Mouse (Mus musculus) myocyte (in vitro differentiated cells): ENCODE data around the gene Camk1d. TPM values are rescaled to one million over a fixed set of nuclear protein-coding genes. Genes with fewer than 3 reads are reported as not detected.

ENCODE experiments used
- H3K27me3 ChIP-seq: one replicate; pipeline ENCODE4 v1.6.1; 2011; ENCODE audit not compliant: control insufficient read depth, insufficient read depth, insufficient read length
- H3K36me3 ChIP-seq: one replicate; pipeline ENCODE4 v1.6.1; 2011; ENCODE audit not compliant: control insufficient read depth, insufficient read depth
- H3K4me2 ChIP-seq: one replicate; pipeline ENCODE4 v1.6.1; 2011; ENCODE audit warnings: low read depth, control low read depth
- H3K4me3 ChIP-seq: one replicate; pipeline ENCODE4 v1.5.1; 2011; ENCODE audit warnings: mild to moderate bottlenecking, control low read depth, moderate library complexity
- H3K79me2 ChIP-seq: one replicate; pipeline ENCODE4 v1.6.1; 2011; ENCODE audit not compliant: control insufficient read depth, insufficient read depth
- H3ac ChIP-seq: one replicate; pipeline ENCODE4 v1.6.1; 2011; ENCODE audit not compliant: control insufficient read depth, insufficient read length
- CEBPB ChIP-seq: IDR thresholded peaks from 2 replicates; pipeline ENCODE4 v1.6.1; 2011; ENCODE audit warnings: mild to moderate bottlenecking, moderate library complexity; ENCODE audit not compliant: poor library complexity, insufficient read depth, severe bottlenecking
- E2F4 ChIP-seq: IDR thresholded peaks from one replicate; pipeline ENCODE4 v1.6.1; 2011; ENCODE audit warnings: mild to moderate bottlenecking, control low read depth, moderate library complexity; ENCODE audit not compliant: insufficient read depth
- MAX ChIP-seq: IDR thresholded peaks from one replicate; pipeline ENCODE4 v1.6.1; 2011; ENCODE audit warnings: low read depth, mild to moderate bottlenecking, control low read depth
- MYOD1 ChIP-seq, 3 experiments: IDR thresholded peaks; one replicate each; pipeline ENCODE4 v1.6.1; 2011; ENCODE audit warnings: control low read depth in 2 of 3, low read depth in 2 of 3, mild to moderate bottlenecking in 2 of 3, moderate library complexity in 1 of 3; ENCODE audit not compliant: insufficient read length in 2 of 3, control insufficient read depth in 1 of 3
- MYOG ChIP-seq, 3 experiments: IDR thresholded peaks; one replicate each; pipeline ENCODE4 v1.6.1; 2011; ENCODE audit warnings: control low read depth in 2 of 3, low read depth in 2 of 3, mild to moderate bottlenecking in 2 of 3; ENCODE audit not compliant: insufficient read length in 2 of 3, control insufficient read depth in 1 of 3, insufficient read depth in 1 of 3
- POLR2A ChIP-seq: IDR thresholded peaks from one replicate; pipeline ENCODE4 v1.6.1; 2011; ENCODE audit warnings: low read depth, mild to moderate bottlenecking, control low read depth, moderate library complexity; ENCODE audit not compliant: insufficient read length
- POLR2AphosphoS2 ChIP-seq: IDR thresholded peaks from one replicate; pipeline ENCODE4 v1.6.1; 2011; ENCODE audit warnings: low read depth, control low read depth; ENCODE audit not compliant: insufficient read length
- REST ChIP-seq: IDR thresholded peaks from one replicate; pipeline ENCODE4 v1.6.1; 2011; ENCODE audit warnings: mild to moderate bottlenecking, control low read depth, moderate library complexity; ENCODE audit not compliant: insufficient read depth, insufficient read length
- SRF ChIP-seq: IDR thresholded peaks from one replicate; pipeline ENCODE4 v1.6.1; 2011; ENCODE audit warnings: low read depth; ENCODE audit not compliant: control insufficient read depth, insufficient read length
- TCF12 ChIP-seq: IDR thresholded peaks from one replicate; pipeline ENCODE4 v1.6.1; 2011; ENCODE audit warnings: mild to moderate bottlenecking, control low read depth; ENCODE audit not compliant: poor library complexity, insufficient read depth, severe bottlenecking
- TCF3 ChIP-seq: IDR thresholded peaks from one replicate; pipeline ENCODE4 v1.6.1; 2011; ENCODE audit warnings: low read depth, control low read depth; ENCODE audit not compliant: insufficient read length
- USF1 ChIP-seq: IDR thresholded peaks from one replicate; pipeline ENCODE4 v1.6.1; 2011; ENCODE audit warnings: low read depth, mild to moderate bottlenecking, control low read depth, moderate library complexity
- polyA plus RNA-seq: library from polyadenylated mRNA; unstranded; fragments of >200 nt; fragmentation: generic; extraction: Trizol; gene quantifications from one replicate; pipeline ENCODE4 v1.2.1, GENCODE M21; 2012; ENCODE audit warnings: missing spikeins

Camk1d gene
- polyA plus RNA-seq, 1 experiment: 1.1 TPM

DNA sequence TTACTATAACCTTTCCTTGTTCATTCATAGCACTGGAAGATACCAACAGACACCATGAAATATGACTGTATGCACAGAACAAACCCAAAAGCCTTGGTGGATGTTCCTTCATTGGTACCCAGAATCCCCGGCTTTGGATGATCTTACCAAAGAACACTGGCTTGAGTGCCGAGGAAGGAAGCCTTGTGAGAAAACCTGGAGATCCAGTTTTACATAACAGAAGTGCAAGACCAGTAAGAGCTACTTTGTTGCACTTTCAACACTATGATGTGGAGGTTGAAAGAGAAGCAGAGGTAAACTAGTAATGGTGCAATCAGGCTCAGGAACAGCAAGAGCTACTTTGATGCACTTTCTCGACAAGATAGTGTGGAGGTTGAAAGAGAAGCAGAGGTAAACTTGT lies 234.4 kb downstream of the Camk1d start:
- H3K4me2 ChIP-seq: no peak overlapping the region
- H3K79me2 ChIP-seq: no peaks in the 10 kb centered on the region
- TF ChIP-seq REST: no peak
- no peak for TF ChIP-seq MYOG (IDR thresholded peaks at IDR 0.05; ENCODE audit: control insufficient read depth in 1 of 3, insufficient read depth in 1 of 3, insufficient read length in 2 of 3, low read depth in 2 of 3)
- no peak for TF ChIP-seq TCF12
- no peaks in the 10 kb centered on the region for H3K36me3 ChIP-seq
- no peak overlapping the region for H3K4me3 ChIP-seq
- no peaks in the 10 kb centered on the region for H3K27me3 ChIP-seq
- no peak overlapping the region for H3ac ChIP-seq

DNA sequence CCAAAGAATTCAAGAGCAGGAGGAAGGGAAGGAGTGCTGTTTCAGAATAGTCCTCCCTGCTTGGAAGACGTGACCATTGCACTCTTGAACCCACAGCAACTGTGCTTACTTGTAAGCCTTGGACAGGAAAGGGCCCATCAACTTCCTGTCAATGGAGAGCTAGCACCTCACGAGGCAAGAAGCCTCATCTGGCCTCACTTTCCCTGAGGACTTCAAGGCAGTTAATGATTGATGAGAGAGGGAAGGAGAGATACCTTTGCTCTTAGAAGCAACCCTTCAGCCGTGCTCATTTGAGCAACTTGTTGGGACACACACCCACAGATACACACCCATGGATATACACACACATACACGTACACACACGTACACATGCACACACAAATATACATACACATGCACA lies 235.6 kb downstream of the Camk1d start:
- TF ChIP-seq CEBPB: no peak
- TF ChIP-seq TCF12: no peak
- TF ChIP-seq POLR2AphosphoS2: no peak
- no peak for TF ChIP-seq MYOG (IDR thresholded peaks at IDR 0.05; ENCODE audit: control insufficient read depth in 1 of 3, insufficient read depth in 1 of 3, insufficient read length in 2 of 3, low read depth in 2 of 3)
- no peak for TF ChIP-seq POLR2A
- TF ChIP-seq MYOD1 (IDR thresholded peaks at IDR 0.05; ENCODE audit: control insufficient read depth in 1 of 3, insufficient read length in 2 of 3, low read depth in 2 of 3): no peak
- no peak for TF ChIP-seq SRF
- TF ChIP-seq REST: no peak
- TF ChIP-seq USF1: no peak
- no peak for TF ChIP-seq MAX
- no peak for TF ChIP-seq TCF3
- no peak for TF ChIP-seq E2F4
- Histone ChIP-seq H3ac (no peak overlapping the region), H3K79me2 (no peaks in the 10 kb centered on the region), H3K36me3 (no peaks in the 10 kb centered on the region), H3K27me3 (no peaks in the 10 kb centered on the region), H3K4me3 (no peak overlapping the region), H3K4me2 (no peak overlapping the region)

DNA sequence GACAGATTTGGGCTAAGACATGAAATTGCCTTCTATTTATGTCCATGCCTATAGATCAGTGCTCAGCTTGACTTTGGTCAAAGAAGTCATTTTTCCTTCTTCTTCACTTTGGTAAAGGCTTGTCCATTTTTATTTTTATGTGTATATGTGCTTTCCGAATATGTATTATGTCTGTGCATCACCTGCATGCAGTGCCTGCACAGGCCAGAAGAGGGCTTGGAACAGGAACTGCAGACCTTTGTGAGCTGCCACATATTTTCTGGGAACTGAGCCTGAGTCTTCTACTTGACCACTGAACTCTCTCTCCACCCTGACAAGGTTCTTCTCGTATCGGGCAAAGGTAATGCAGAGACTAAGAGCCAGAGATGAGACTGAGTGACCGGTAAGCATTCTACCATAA lies 236.1 kb downstream of the Camk1d start:
- no peaks in the 10 kb centered on the region for H3K36me3 ChIP-seq
- H3ac ChIP-seq: no peak overlapping the region
- H3K27me3 ChIP-seq: no peaks in the 10 kb centered on the region
- H3K4me2 ChIP-seq: no peak overlapping the region
- TF ChIP-seq SRF (no peak), MYOD1 (IDR thresholded peaks at IDR 0.05; ENCODE audit: control insufficient read depth in 1 of 3, insufficient read length in 2 of 3, low read depth in 2 of 3) (no peak), CEBPB (no peak), MAX (no peak), TCF12 (no peak), USF1 (no peak), MYOG (IDR thresholded peaks at IDR 0.05; ENCODE audit: control insufficient read depth in 1 of 3, insufficient read depth in 1 of 3, insufficient read length in 2 of 3, low read depth in 2 of 3) (no peak), E2F4 (no peak), POLR2A (no peak), TCF3 (no peak), POLR2AphosphoS2 (no peak), REST (no peak)
- no peaks in the 10 kb centered on the region for H3K79me2 ChIP-seq
- H3K4me3 ChIP-seq: no peak overlapping the region

DNA sequence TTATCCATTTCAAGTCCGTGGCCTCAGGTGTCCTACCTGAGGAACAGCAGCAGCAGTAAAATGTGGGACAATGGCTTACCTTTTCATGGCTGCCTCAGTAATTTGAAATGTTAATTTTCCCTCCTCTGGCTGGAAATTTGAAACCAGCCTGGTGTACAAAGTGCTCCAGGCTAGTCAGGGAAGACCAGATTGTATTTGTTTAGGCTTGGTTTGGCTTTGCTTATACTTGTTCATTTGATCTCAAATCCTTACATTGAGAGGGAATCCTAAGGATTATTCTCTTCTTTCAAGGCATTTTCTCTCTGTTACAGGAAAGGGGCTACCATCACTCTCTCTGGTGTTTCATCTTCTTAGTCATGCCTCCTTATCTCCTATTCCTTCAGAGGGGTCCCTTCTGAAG lies 236.8 kb downstream of the Camk1d start:
- Histone ChIP-seq H3ac (no peak overlapping the region), H3K4me2 (no peak overlapping the region), H3K36me3 (no peaks in the 10 kb centered on the region), H3K79me2 (no peaks in the 10 kb centered on the region), H3K4me3 (no peak overlapping the region), H3K27me3 (no peaks in the 10 kb centered on the region)
- TF ChIP-seq CEBPB (no peak), TCF12 (no peak), E2F4 (no peak), TCF3 (no peak), MYOG (IDR thresholded peaks at IDR 0.05; ENCODE audit: control insufficient read depth in 1 of 3, insufficient read depth in 1 of 3, insufficient read length in 2 of 3, low read depth in 2 of 3) (no peak), USF1 (no peak)

DNA sequence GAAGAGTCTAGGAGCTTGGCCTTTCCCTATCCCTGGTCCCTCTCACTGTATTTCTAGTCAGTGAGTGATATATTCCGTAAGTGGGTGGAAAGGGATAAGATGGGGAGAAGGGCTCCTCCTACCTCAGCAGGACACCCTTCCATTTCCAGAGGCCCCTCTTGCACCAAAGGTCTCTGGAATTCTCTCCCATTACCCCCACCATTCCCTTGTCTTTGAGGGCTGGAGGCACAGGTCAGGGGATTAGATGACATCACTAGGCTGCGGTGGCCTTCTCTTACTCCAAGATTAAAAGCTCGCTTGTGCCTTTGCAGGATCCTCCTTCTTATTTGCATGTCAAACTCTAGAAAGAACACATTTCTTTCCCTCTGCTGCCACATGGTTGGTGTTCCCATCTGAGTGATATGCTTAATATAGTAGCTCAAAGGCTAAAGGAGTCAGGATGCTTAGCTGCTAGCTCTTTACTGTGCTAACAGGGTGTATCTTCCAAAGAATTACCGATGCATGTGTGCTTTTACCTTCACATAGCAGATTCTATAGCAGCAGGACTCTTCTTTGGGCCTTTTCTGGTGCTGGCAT lies 244.9 kb downstream of the Camk1d start:
- TF ChIP-seq REST: no peak
- TF ChIP-seq SRF: no peak
- no peak for TF ChIP-seq TCF3
- no peak for TF ChIP-seq POLR2AphosphoS2
- TF ChIP-seq E2F4: no peak
- no peak for TF ChIP-seq POLR2A
- no peak for TF ChIP-seq USF1
- TF ChIP-seq MYOG (IDR thresholded peaks at IDR 0.05; ENCODE audit: control insufficient read depth in 1 of 3, insufficient read depth in 1 of 3, insufficient read length in 2 of 3, low read depth in 2 of 3): no peak
- no peak for TF ChIP-seq TCF12
- no peak for TF ChIP-seq MYOD1 (IDR thresholded peaks at IDR 0.05; ENCODE audit: control insufficient read depth in 1 of 3, insufficient read length in 2 of 3, low read depth in 2 of 3)
- TF ChIP-seq CEBPB: no peak
- no peak for TF ChIP-seq MAX
- H3K36me3 ChIP-seq: no peaks in the 10 kb centered on the region
- no peaks in the 10 kb centered on the region for H3K79me2 ChIP-seq

More for the DNA sequence above, 244.9 kb downstream of the Camk1d start:
- Histone ChIP-seq H3K27me3 (no peaks in the 10 kb centered on the region), H3K4me3 (no peak overlapping the region), H3ac (no peak overlapping the region), H3K4me2 (no peak overlapping the region)
